Mouse (Mus musculus): ENCODE results near the gene Olfr702. TPM values are rescaled to one million over a fixed set of nuclear protein-coding genes. Genes with fewer than 3 reads are reported as not detected.

Gene Olfr702
- polyA plus RNA-seq (2016; fragmentation: Nextera tagmentation; extraction: Ambion mirVana), result not detected in 2 replicates

DNA sequence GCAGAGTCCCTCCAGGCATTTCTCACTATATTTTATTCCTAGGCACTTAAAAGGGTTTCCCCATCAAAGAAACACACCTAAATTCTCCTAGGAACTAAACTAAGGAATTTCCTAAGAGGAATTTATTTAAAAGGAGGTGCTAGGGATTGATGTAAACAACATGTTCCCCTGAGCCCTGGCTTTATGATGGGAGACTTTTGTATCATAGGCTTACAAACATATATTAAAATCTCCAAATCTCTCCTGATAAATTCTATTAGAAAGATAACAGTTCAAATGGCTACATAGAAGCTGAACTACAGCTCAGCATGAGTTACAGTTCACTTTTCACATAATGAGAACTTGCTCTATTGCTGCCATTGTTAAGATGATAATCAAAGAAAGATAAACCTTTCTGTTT is at the start of gene Olfr702:
Gene Olfr702 (minus strand): TSS at position 101 of the 400 bp plus-strand sequence.
- no peak within 1 kb of the TSS for H3K27ac ChIP-seq
- no peaks in the 10 kb centered on the region for H3K9me3 ChIP-seq
- H3K36me3 ChIP-seq (replicated peaks), result no peaks in the 10 kb centered on the region
- H3K9ac ChIP-seq, result no peak within 1 kb of the TSS
- H3K4me2 ChIP-seq, result no peak within 1 kb of the TSS
- no peak for ATAC-seq (ENCODE audit: low FRiP score)
- H3K4me1 ChIP-seq, result no peaks in the 10 kb centered on the region
- H3K4me3 ChIP-seq (replicated peaks), result no peak within 1 kb of the TSS
- no peaks in the 10 kb centered on the region for H3K27me3 ChIP-seq

DNA sequence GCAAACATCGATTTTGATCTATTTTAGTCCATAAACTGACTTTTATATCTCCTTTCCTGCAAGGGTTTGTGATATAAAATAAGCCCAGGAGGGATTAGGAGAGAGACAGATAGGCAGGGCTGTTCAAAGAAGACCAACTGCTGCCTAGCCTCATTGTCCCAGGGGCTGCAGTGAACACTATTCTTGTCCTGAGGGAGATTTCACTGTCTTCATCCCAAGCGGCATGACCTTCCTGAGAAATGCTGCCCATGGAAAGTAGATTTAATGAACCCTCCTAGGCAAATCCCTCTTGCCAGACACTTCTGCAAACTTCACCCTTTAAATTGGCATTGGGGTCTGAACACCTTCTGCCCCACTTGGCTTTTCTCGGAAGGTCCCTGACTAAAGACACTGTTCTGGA is 43.1 kb upstream of the Olfr702 start, which contains the start of gene Olfr705:
Gene Olfr705 (minus strand): TSS at position 101 of the 400 bp plus-strand sequence.
- no peaks in the 10 kb centered on the region for H3K9me3 ChIP-seq
- no peak within 1 kb of the TSS for H3K27ac ChIP-seq
- H3K36me3 ChIP-seq (replicated peaks), result no peaks in the 10 kb centered on the region
- no peaks in the 10 kb centered on the region for H3K27me3 ChIP-seq
- no peak within 1 kb of the TSS for H3K4me2 ChIP-seq
- H3K9ac ChIP-seq, result no peak within 1 kb of the TSS
- ATAC-seq (ENCODE audit: low FRiP score), result no peak
- H3K4me1 ChIP-seq, result no peaks in the 10 kb centered on the region
- H3K4me3 ChIP-seq (replicated peaks), result no peak within 1 kb of the TSS
- 76% methylated on average over 3 of the region's 3 CpGs for WGBS

DNA sequence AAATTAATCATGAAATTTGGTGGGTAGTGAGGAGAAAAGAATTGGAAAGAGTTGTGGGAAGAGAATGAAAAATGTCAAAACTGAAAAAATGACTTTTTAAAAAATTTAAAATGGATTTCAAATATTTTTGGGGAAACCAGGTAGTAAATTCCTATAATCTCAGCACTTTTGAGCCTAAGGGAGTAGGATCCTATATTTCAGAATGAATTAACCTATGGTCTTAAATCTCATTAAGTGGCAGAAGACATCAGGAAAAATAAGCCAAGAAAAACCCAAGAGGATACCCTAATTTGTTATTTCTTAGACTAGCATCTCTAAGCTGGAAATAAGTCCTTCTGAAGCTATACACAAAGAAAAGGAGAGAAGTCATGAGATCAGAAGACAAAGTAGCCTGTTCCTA is 29.2 kb upstream of the Olfr702 start, which contains the start of gene Olfr704:
Gene Olfr704 (plus strand): TSS at position 301 of the 400 bp plus-strand sequence.
- H3K27me3 ChIP-seq, result no peaks in the 10 kb centered on the region
- H3K36me3 ChIP-seq (replicated peaks), result no peaks in the 10 kb centered on the region
- no peak within 1 kb of the TSS for H3K4me3 ChIP-seq (replicated peaks)
- no peaks in the 10 kb centered on the region for H3K4me1 ChIP-seq
- no peak within 1 kb of the TSS for H3K4me2 ChIP-seq
- ATAC-seq (ENCODE audit: low FRiP score), result no peak
- H3K27ac ChIP-seq, result no peak within 1 kb of the TSS
- H3K9me3 ChIP-seq, result no peaks in the 10 kb centered on the region
- no peak within 1 kb of the TSS for H3K9ac ChIP-seq

DNA sequence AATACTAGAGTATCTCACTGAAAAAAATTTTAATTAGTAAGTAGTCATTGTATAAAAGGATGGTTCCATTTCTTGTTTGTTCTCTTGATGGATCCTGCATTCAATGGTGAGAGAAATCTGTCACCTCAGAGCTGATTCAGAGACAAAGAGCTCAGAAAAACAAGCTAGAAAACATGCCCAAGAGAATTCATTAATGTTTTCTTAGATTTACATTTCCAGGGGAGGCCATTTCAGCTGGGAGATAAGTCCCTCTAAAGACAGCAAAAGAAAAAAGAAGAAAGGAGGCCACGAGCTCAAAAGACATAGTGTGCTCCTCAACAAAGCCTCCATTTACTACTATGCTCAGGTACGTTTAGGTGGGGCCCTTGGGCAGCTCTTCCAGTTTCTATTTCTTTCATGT is 9.4 kb upstream of the Olfr702 start, which contains the start of gene Olfr703:
Gene Olfr703 (plus strand): TSS at position 301 of the 400 bp plus-strand sequence.
- Histone ChIP-seq H3K4me3 (replicated peaks) (no peak within 1 kb of the TSS), H3K27ac (no peak within 1 kb of the TSS), H3K9ac (no peak within 1 kb of the TSS), H3K4me2 (no peak within 1 kb of the TSS), H3K36me3 (replicated peaks) (no peaks in the 10 kb centered on the region), H3K4me1 (no peaks in the 10 kb centered on the region), H3K9me3 (no peaks in the 10 kb centered on the region), H3K27me3 (no peaks in the 10 kb centered on the region)
- 68% methylated on average over 2 of the region's 2 CpGs for WGBS
- no peak for ATAC-seq (ENCODE audit: low FRiP score)

DNA sequence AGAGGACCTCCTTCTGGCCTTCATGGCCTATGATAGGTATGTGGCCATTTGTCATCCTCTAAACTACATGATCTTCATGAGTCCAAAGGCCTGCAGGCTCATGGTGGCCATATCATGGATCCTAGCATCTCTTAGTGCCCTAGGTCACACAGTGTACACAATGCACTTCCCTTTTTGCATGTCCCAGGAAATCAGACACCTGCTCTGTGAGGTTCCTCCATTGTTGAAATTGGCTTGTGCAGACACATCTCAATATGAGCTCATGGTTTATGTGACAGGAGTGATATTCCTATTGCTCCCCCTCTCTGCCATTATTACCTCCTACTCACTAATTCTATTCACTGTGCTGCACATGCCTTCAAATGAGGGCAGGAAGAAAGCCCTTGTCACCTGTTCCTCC is 15.3 kb downstream of the Olfr702 start:
- Histone ChIP-seq H3K4me2 (no peak overlapping the region), H3K27me3 (no peaks in the 10 kb centered on the region), H3K9ac (no peak overlapping the region), H3K9me3 (no peaks in the 10 kb centered on the region), H3K4me1 (no peaks in the 10 kb centered on the region), H3K36me3 (replicated peaks) (no peaks in the 10 kb centered on the region), H3K27ac (no peak overlapping the region), H3K4me3 (replicated peaks) (no peak overlapping the region)
- no peak for ATAC-seq (ENCODE audit: low FRiP score)

DNA sequence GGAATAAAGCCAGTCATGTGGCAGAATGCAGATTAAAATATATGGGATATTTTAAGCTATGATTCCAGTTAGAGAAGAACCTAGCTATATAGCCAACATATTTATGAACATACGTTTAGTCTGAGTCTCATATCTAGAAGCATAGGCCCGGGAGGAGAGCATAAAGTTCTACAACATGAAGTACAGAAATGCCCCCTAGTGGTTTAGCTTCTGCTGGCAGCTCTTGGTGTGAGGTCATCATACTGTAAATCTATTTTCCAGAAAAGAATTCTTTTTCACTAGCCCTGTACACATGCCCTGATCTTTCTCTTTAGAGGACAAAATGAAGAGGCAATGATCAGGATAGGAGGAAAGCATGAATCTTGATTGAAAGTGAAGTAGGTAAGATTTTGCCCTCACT is 17.9 kb downstream of the Olfr702 start:
- Histone ChIP-seq H3K4me2 (no peak overlapping the region), H3K9ac (no peak overlapping the region), H3K27me3 (no peaks in the 10 kb centered on the region), H3K9me3 (no peaks in the 10 kb centered on the region), H3K36me3 (replicated peaks) (no peaks in the 10 kb centered on the region), H3K4me1 (no peaks in the 10 kb centered on the region), H3K4me3 (replicated peaks) (no peak overlapping the region), H3K27ac (no peak overlapping the region)
- 69% methylated on average over 2 of the region's 2 CpGs for WGBS
- ATAC-seq (ENCODE audit: low FRiP score), result no peak

DNA sequence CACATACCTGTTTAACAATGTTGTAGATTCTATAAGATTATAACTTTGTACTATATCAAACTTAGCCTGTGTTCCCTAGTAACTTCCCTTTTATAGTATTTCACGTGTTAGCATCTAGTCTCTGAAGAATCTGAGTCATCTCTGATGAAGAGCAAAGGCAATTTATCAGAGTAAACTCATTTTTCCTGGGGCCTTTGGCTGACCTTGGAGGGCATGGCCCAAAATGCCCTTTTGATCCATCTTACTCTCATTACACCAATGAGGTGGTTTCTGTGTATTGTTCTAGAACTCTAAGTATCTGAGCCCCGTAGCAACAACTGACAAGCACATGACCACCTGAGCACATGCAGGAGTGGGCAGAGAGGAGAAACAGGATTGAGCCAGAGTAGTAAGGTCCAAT is 19.9 kb downstream of the Olfr702 start, which contains the start of gene Olfr701:
Gene Olfr701 (plus strand): TSS at position 301 of the 400 bp plus-strand sequence.
- Histone ChIP-seq H3K9ac (no peak within 1 kb of the TSS), H3K27me3 (no peaks in the 10 kb centered on the region), H3K36me3 (replicated peaks) (no peaks in the 10 kb centered on the region), H3K27ac (no peak within 1 kb of the TSS), H3K4me3 (replicated peaks) (no peak within 1 kb of the TSS), H3K9me3 (no peaks in the 10 kb centered on the region), H3K4me2 (no peak within 1 kb of the TSS), H3K4me1 (no peaks in the 10 kb centered on the region)
- ATAC-seq (ENCODE audit: low FRiP score), result no peak
- WGBS, result 83% methylated on average over 2 of the region's 2 CpGs

DNA sequence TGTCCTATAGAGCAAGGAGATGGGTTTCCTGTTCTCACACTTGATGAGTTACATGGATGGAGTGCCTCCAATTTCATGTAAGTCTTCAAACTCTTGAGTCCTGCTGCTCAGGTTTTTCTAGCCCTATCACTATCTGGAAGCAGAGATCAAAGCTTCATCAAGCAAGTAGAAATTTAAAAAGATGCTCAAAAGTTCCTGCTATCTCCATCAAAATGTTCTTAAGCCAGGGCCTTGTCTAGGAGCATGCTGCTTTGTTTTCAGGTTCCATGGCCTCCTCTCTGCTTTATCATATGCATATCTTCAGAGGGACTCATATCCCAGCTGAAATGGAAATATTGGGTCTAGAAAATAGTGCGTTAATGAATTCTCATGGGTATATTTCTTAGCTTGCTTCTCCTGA is 25.0 kb downstream of the Olfr702 start, which contains the start of gene Olfr700:
Gene Olfr700 (minus strand): TSS at position 101 of the 400 bp plus-strand sequence.
- Histone ChIP-seq H3K9me3 (no peaks in the 10 kb centered on the region), H3K4me3 (replicated peaks) (no peak within 1 kb of the TSS), H3K27me3 (no peaks in the 10 kb centered on the region), H3K4me2 (no peak within 1 kb of the TSS), H3K9ac (no peak within 1 kb of the TSS), H3K4me1 (no peaks in the 10 kb centered on the region), H3K36me3 (replicated peaks) (no peaks in the 10 kb centered on the region), H3K27ac (no peak within 1 kb of the TSS)
- ATAC-seq (ENCODE audit: low FRiP score), result no peak
- WGBS, result 90% methylated on average over 1 of the region's 1 CpGs

DNA sequence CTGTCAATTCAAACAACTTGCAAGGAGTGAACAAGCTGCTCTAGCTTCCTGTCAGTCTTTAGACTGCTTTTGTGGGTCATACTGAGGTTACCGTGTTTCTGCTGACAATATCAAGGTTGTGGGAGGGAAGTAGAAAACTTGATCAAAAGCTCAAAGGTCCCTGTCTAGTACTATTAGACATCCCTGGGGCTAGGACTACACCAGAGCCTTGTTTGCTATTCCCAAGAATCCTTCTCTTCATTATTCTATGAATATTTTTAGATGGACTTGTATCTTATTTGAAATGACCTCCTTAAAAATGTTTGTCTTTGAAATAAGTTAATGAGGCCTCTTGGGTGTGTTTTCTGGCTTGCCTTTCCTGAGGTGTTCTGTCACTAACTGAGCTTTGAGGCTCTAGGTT is 40.6 kb downstream of the Olfr702 start, which contains the start of gene Olfr699:
Gene Olfr699 (minus strand): TSS at position 101 of the 400 bp plus-strand sequence.
- Histone ChIP-seq H3K27ac (no peak within 1 kb of the TSS), H3K27me3 (no peaks in the 10 kb centered on the region), H3K4me3 (replicated peaks) (no peak within 1 kb of the TSS), H3K4me1 (no peaks in the 10 kb centered on the region), H3K36me3 (replicated peaks) (no peaks in the 10 kb centered on the region), H3K9me3 (no peaks in the 10 kb centered on the region), H3K4me2 (no peak within 1 kb of the TSS), H3K9ac (no peak within 1 kb of the TSS)
- WGBS, result 85% methylated on average over 1 of the region's 1 CpGs
- no peak for ATAC-seq (ENCODE audit: low FRiP score)

DNA sequence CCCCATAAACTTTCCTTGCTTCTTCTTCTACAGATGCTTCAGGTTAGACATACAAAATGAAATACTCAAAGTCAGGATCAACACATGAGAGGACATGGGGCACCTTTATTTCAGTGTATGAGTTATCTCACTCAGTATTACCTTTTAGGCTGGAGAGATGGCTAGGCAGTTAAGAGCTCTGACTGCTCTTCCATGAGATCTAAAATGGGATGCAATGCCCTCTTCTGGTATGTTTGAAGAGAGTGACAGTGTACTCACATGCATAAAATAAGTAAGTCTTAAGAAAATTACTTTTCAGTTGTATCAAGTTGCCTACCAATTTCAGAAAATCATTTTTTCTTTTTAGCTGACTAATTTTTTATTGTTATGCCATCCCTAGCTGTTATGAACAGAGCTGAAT is 45.4 kb downstream of the Olfr702 start:
- Histone ChIP-seq H3K27ac (no peak overlapping the region), H3K9ac (no peak overlapping the region), H3K27me3 (no peaks in the 10 kb centered on the region), H3K4me2 (no peak overlapping the region), H3K36me3 (replicated peaks) (no peaks in the 10 kb centered on the region), H3K4me1 (no peaks in the 10 kb centered on the region), H3K9me3 (no peaks in the 10 kb centered on the region), H3K4me3 (replicated peaks) (no peak overlapping the region)
- ATAC-seq (ENCODE audit: low FRiP score), result no peak

Other genes with a start within 250 kb of the Olfr702 start
- not detected in 2 replicates for gene Olfr693, start 153.3 kb downstream of the Olfr702 start, polyA plus RNA-seq (2016; fragmentation: Nextera tagmentation; extraction: Ambion mirVana)
- not detected in 2 replicates for gene Olfr694, start 142.1 kb downstream of the Olfr702 start, polyA plus RNA-seq (2016; fragmentation: Nextera tagmentation; extraction: Ambion mirVana)
- gene Olfr695, start 117.5 kb downstream of the Olfr702 start, polyA plus RNA-seq (2016; fragmentation: Nextera tagmentation; extraction: Ambion mirVana), result not detected in 2 replicates
- gene Olfr697, start 91.5 kb downstream of the Olfr702 start, polyA plus RNA-seq (2016; fragmentation: Nextera tagmentation; extraction: Ambion mirVana), result not detected in 2 replicates
- not detected in 2 replicates for gene Olfr698, start 78.5 kb downstream of the Olfr702 start, polyA plus RNA-seq (2016; fragmentation: Nextera tagmentation; extraction: Ambion mirVana)
- gene Olfr699, start 40.7 kb downstream of the Olfr702 start, polyA plus RNA-seq (2016; fragmentation: Nextera tagmentation; extraction: Ambion mirVana), result not detected in 2 replicates
- not detected in 2 replicates for gene Olfr700, start 25.1 kb downstream of the Olfr702 start, polyA plus RNA-seq (2016; fragmentation: Nextera tagmentation; extraction: Ambion mirVana)
- not detected in 2 replicates for gene Olfr701, start 19.8 kb downstream of the Olfr702 start, polyA plus RNA-seq (2016; fragmentation: Nextera tagmentation; extraction: Ambion mirVana)
- gene Olfr703, start 9.5 kb upstream of the Olfr702 start, polyA plus RNA-seq (2016; fragmentation: Nextera tagmentation; extraction: Ambion mirVana), result not detected in 2 replicates
- not detected in 2 replicates for gene Olfr704, start 29.3 kb upstream of the Olfr702 start, polyA plus RNA-seq (2016; fragmentation: Nextera tagmentation; extraction: Ambion mirVana)
- gene Olfr705, start 43.0 kb upstream of the Olfr702 start, polyA plus RNA-seq (2016; fragmentation: Nextera tagmentation; extraction: Ambion mirVana), result not detected in 2 replicates
- gene Olfr706, start 54.3 kb upstream of the Olfr702 start, polyA plus RNA-seq (2016; fragmentation: Nextera tagmentation; extraction: Ambion mirVana), result not detected in 2 replicates
- gene Olfr707, start 67.3 kb upstream of the Olfr702 start, polyA plus RNA-seq (2016; fragmentation: Nextera tagmentation; extraction: Ambion mirVana), result not detected in 2 replicates
- not detected in 2 replicates for gene Olfr1532-ps1, start 74.1 kb upstream of the Olfr702 start, polyA plus RNA-seq (2016; fragmentation: Nextera tagmentation; extraction: Ambion mirVana)
- gene Olfr709-ps1, start 98.3 kb upstream of the Olfr702 start, polyA plus RNA-seq (2016; fragmentation: Nextera tagmentation; extraction: Ambion mirVana), result not detected in 2 replicates
- not detected in 2 replicates for gene Olfr710, start 114.4 kb upstream of the Olfr702 start, polyA plus RNA-seq (2016; fragmentation: Nextera tagmentation; extraction: Ambion mirVana)
- gene Olfr6, start 130.0 kb upstream of the Olfr702 start, polyA plus RNA-seq (2016; fragmentation: Nextera tagmentation; extraction: Ambion mirVana), result not detected in 2 replicates
- gene Olfr711, start 141.6 kb upstream of the Olfr702 start, polyA plus RNA-seq (2016; fragmentation: Nextera tagmentation; extraction: Ambion mirVana), result not detected in 2 replicates
- not detected in 2 replicates for gene Olfr2, start 172.2 kb upstream of the Olfr702 start, polyA plus RNA-seq (2016; fragmentation: Nextera tagmentation; extraction: Ambion mirVana)
- not detected in 2 replicates for gene Olfr713, start 197.3 kb upstream of the Olfr702 start, polyA plus RNA-seq (2016; fragmentation: Nextera tagmentation; extraction: Ambion mirVana)
- not detected in 2 replicates for gene Olfr714, start 237.1 kb upstream of the Olfr702 start, polyA plus RNA-seq (2016; fragmentation: Nextera tagmentation; extraction: Ambion mirVana)